Mouse (Mus musculus) forebrain, postnatal 0 days (tissue): ENCODE measurements around the gene Cuedc1. TPM values are rescaled to one million over a fixed set of nuclear protein-coding genes. Genes with fewer than 3 reads are reported as not detected.

Experiments
- ATAC-seq: fragments of 200-750 bp; cut with Nextera tagmentation; 2 replicates; pipeline ENCODE4 v1.8.0; 2017; ENCODE audit warnings: mild to moderate bottlenecking, moderate library complexity
- DNase-seq: peaks from one replicate; pipeline ENCODE4 v3.0.0-alpha.2; 2015
- H3K27ac ChIP-seq: fragments of 300-500 bp; sonication (generic); 2 replicates; pipeline ENCODE4 v1.5.1; 2014; ENCODE audit warnings: low read depth, mild to moderate bottlenecking, antibody characterized with exemption, low read length, moderate library complexity, mixed read lengths
- H3K27me3 ChIP-seq: fragments of 300-500 bp; sonication (generic); 2 replicates; pipeline ENCODE4 v1.6.1; 2014; ENCODE audit warnings: mild to moderate bottlenecking, low read length, mixed read lengths; ENCODE audit not compliant: insufficient read depth
- H3K36me3 ChIP-seq: fragments of 300-500 bp; sonication (generic); 2 replicates; pipeline ENCODE4 v1.6.1; 2014; ENCODE audit warnings: mild to moderate bottlenecking, moderate library complexity; ENCODE audit not compliant: insufficient read depth
- H3K4me1 ChIP-seq: fragments of 300-500 bp; sonication (generic); 2 replicates; pipeline ENCODE4 v1.6.1; 2014; ENCODE audit warnings: antibody characterized with exemption; ENCODE audit not compliant: insufficient read depth
- H3K4me2 ChIP-seq: fragments of 300-500 bp; sonication (generic); 2 replicates; pipeline ENCODE4 v1.6.1; 2014; ENCODE audit warnings: low read depth, mild to moderate bottlenecking, moderate library complexity
- H3K4me3 ChIP-seq: fragments of 300-500 bp; sonication (generic); 2 replicates; pipeline ENCODE4 v1.5.1; 2014; ENCODE audit warnings: low read depth, low read length, mixed read lengths
- H3K9ac ChIP-seq: fragments of 300-500 bp; sonication (generic); 2 replicates; pipeline ENCODE4 v1.6.1; 2014; ENCODE audit warnings: mild to moderate bottlenecking
- H3K9me3 ChIP-seq: fragments of 300-500 bp; sonication (generic); 2 replicates; pipeline ENCODE4 v1.6.1; 2016; ENCODE audit warnings: low read length
- CTCF ChIP-seq: sonication (generic); IDR thresholded peaks from 2 replicates; pipeline ENCODE4 v1.5.1; 2016; ENCODE audit warnings: antibody characterized with exemption, control low read depth, low read depth
- WGBS: fragments of 180-500 bp; shearing (Covaris S2); extraction: QIAGEN DNeasy Blood & Tissue Kit; methylation state at CpG from one replicate; pipeline ENCODE4 v1.1.7; 2014; 5-methylcytosine and 5-hydroxymethylcytosine counted together
- polyA plus RNA-seq: library from polyadenylated mRNA; unstranded; fragments of >200 nt; fragmentation: Nextera tagmentation; extraction: Ambion mirVana; gene quantifications from 2 replicates; pipeline ENCODE4 v1.2.1, GENCODE M21; 2015
- total RNA-seq: library from RNA; depleted of rRNA; stranded (reverse); fragments of >200 nt; gene quantifications from 2 replicates; pipeline ENCODE4 v1.2.3, GENCODE M21; 2014

Cuedc1 gene
- total and polyA plus RNA-seq, 2 experiments from 2014 or later, result 34.6 to 34.7 TPM

- no peak for ATAC-seq
- no peak for DNase-seq
- Histone ChIP-seq H3K9me3 (no peaks in the 10 kb centered on the region), H3K36me3 (peaks cover 3% of the 10 kb centered on the region; the same call in 1 of the 2 replicates), H3K4me3 (no peak overlapping the region), H3K9ac (no peak overlapping the region), H3K4me2 (no peak overlapping the region), H3K27me3 (no peaks in the 10 kb centered on the region), H3K4me1 (no peaks in the 10 kb centered on the region), H3K27ac (no peak overlapping the region)
- 37% methylated on average over 32 of the region's 32 CpGs for WGBS
- no peak for TF ChIP-seq CTCF
Observed at GRCm38 (mm10) chr11:88169531-88170040, 71.7 kb downstream of the Cuedc1 start.

- peaks cover 3% of the 10 kb centered on the region; the same call in 1 of the 2 replicates for H3K36me3 ChIP-seq
- ATAC-seq (no peak), DNase-seq (no peak)
- no peaks in the 10 kb centered on the region for H3K4me1 ChIP-seq
- no peak overlapping the region for H3K27ac ChIP-seq
- H3K4me2 ChIP-seq, result no peak overlapping the region
- H3K4me3 ChIP-seq, result no peak overlapping the region
- H3K9me3 ChIP-seq, result no peaks in the 10 kb centered on the region
- H3K27me3 ChIP-seq, result no peaks in the 10 kb centered on the region
- 56% methylated on average over 3 of the region's 3 CpGs for WGBS
- no peak overlapping the region for H3K9ac ChIP-seq
- no peak for TF ChIP-seq CTCF
Observed at GRCm38 (mm10) chr11:88170606-88171005, 72.7 kb downstream of the Cuedc1 start.

- ATAC-seq, result no peak
- H3K4me1 ChIP-seq, result no peaks in the 10 kb centered on the region
- no peak for DNase-seq
- peaks cover 3% of the 10 kb centered on the region; the same call in 1 of the 2 replicates for H3K36me3 ChIP-seq
- H3K4me3 ChIP-seq, result no peak overlapping the region
- H3K4me2 ChIP-seq, result no peak overlapping the region
- WGBS, result 71% methylated on average over 15 of the region's 15 CpGs
- TF ChIP-seq CTCF, result no peak
- no peak overlapping the region for H3K27ac ChIP-seq
- no peaks in the 10 kb centered on the region for H3K9me3 ChIP-seq
- H3K27me3 ChIP-seq, result no peaks in the 10 kb centered on the region
- H3K9ac ChIP-seq, result no peak overlapping the region
Observed at GRCm38 (mm10) chr11:88171876-88172442, 74.1 kb downstream of the Cuedc1 start.

- DNase-seq (no peak), ATAC-seq (peak; percentile 50; the same call in 1 of the 2 replicates)
- 43% methylated on average over 10 of the region's 10 CpGs for WGBS
- TF ChIP-seq CTCF, result no peak
- H3K36me3 ChIP-seq, result peaks cover 6% of the 10 kb centered on the region; the same call in 1 of the 2 replicates
- no peak overlapping the region for H3K9ac ChIP-seq
- no peaks in the 10 kb centered on the region for H3K27me3 ChIP-seq
- no peak overlapping the region for H3K4me3 ChIP-seq
- no peaks in the 10 kb centered on the region for H3K4me1 ChIP-seq
- no peaks in the 10 kb centered on the region for H3K9me3 ChIP-seq
- no peak overlapping the region for H3K4me2 ChIP-seq
- H3K27ac ChIP-seq, result no peak overlapping the region
Observed at GRCm38 (mm10) chr11:88172601-88173325, 74.9 kb downstream of the Cuedc1 start.

GRCm38 (mm10) chr11:88173386-88174025 is 75.6 kb downstream of the Cuedc1 start:
- 40% methylated on average over 9 of the region's 9 CpGs for WGBS
- Histone ChIP-seq H3K9me3 (no peaks in the 10 kb centered on the region), H3K4me3 (no peak overlapping the region), H3K9ac (no peak overlapping the region), H3K36me3 (peaks cover 10% of the 10 kb centered on the region; the same call in 1 of the 2 replicates), H3K4me1 (no peaks in the 10 kb centered on the region), H3K27ac (0 out of 2 replicates have a peak overlapping the region, but pooled peaks have one; percentile 1), H3K27me3 (no peaks in the 10 kb centered on the region), H3K4me2 (no peak overlapping the region)
- no peak for TF ChIP-seq CTCF
- DNase-seq (no peak), ATAC-seq (no peak)

GRCm38 (mm10) chr11:88180467-88180958 is 82.7 kb downstream of the Cuedc1 start:
- H3K27me3 ChIP-seq, result no peaks in the 10 kb centered on the region
- no peak overlapping the region for H3K9ac ChIP-seq

More at GRCm38 (mm10) chr11:88180467-88180958, 82.7 kb downstream of the Cuedc1 start:
- Histone ChIP-seq H3K27ac (peak overlapping the region; percentile 41), H3K4me2 (no peak overlapping the region), H3K4me3 (no peak overlapping the region), H3K4me1 (peaks cover 13% of the 10 kb centered on the region), H3K9me3 (no peaks in the 10 kb centered on the region), H3K36me3 (peaks cover 31% of the 10 kb centered on the region; the same call in 1 of the 2 replicates)
- 9% methylated on average over 6 of the region's 6 CpGs for WGBS
- TF ChIP-seq CTCF, result no peak
- no peak for DNase-seq
- peak; percentile 44 for ATAC-seq
